Mouse (Mus musculus) CH12F3 (cell line): ENCODE measurements around the gene Rnf141.

Source experiments
- in situ Hi-C: fragments of 300-500 bp; cut with MboI; formaldehyde crosslinking; loops from 2 replicates; pipeline ENCODE4 v1.14.3; 2020; ENCODE audit warnings: low sequenced_read_pairs

The Rnf141 gene

GRCm38 (mm10) chr7:110834018-110834417 is 10.2 kb downstream of the Rnf141 start:
- in situ Hi-C loops: loop anchor here (10.0 kb wide), 1 partner anchor 91 kb away; no protein-coding TSS in a partner anchor

GRCm38 (mm10) chr7:110833024-110833423 is 11.2 kb downstream of the Rnf141 start:
- in situ Hi-C loops: loop anchor here (10.0 kb wide), 1 partner anchor 92 kb away; no protein-coding TSS in a partner anchor

GRCm38 (mm10) chr7:110823995-110824953 is 20.0 kb downstream of the Rnf141 start:
- in situ Hi-C loops: no loop called here

GRCm38 (mm10) chr7:110823593-110823992 is 20.7 kb downstream of the Rnf141 start:
- in situ Hi-C loops: no loop called here

- in situ Hi-C loops: no loop called here
Observed at GRCm38 (mm10) chr7:110823076-110823475, 21.2 kb downstream of the Rnf141 start.

GRCm38 (mm10) chr7:110822055-110822454 is 22.2 kb downstream of the Rnf141 start:
- in situ Hi-C loops: no loop called here

- in situ Hi-C loops: no loop called here
Observed at GRCm38 (mm10) chr7:110821653-110822052, 22.6 kb downstream of the Rnf141 start.

- in situ Hi-C loops: no loop called here
Observed at GRCm38 (mm10) chr7:110821068-110821467, 23.2 kb downstream of the Rnf141 start.

GRCm38 (mm10) chr7:110818787-110819350 is 25.4 kb downstream of the Rnf141 start:
- in situ Hi-C loops: no loop called here

GRCm38 (mm10) chr7:110818206-110818605 is 26.1 kb downstream of the Rnf141 start:
- in situ Hi-C loops: no loop called here

GRCm38 (mm10) chr7:110816037-110816436 is 28.2 kb downstream of the Rnf141 start:
- in situ Hi-C loops: no loop called here

- in situ Hi-C loops: no loop called here
Observed at GRCm38 (mm10) chr7:110813983-110814382, 30.3 kb downstream of the Rnf141 start.

- in situ Hi-C loops: no loop called here
Observed at GRCm38 (mm10) chr7:110811529-110811928, 32.7 kb downstream of the Rnf141 start.

GRCm38 (mm10) chr7:110810995-110811394 is 33.3 kb downstream of the Rnf141 start:
- in situ Hi-C loops: no loop called here

GRCm38 (mm10) chr7:110809585-110810557 is 34.4 kb downstream of the Rnf141 start:
- in situ Hi-C loops: no loop called here

GRCm38 (mm10) chr7:110808962-110809361 is 35.3 kb downstream of the Rnf141 start:
- in situ Hi-C loops: no loop called here

- in situ Hi-C loops: no loop called here
Observed at GRCm38 (mm10) chr7:110807460-110808030, 36.7 kb downstream of the Rnf141 start.

GRCm38 (mm10) chr7:110804266-110804665 is 40.0 kb downstream of the Rnf141 start:
- in situ Hi-C loops: no loop called here

- in situ Hi-C loops: no loop called here
Observed at GRCm38 (mm10) chr7:110803131-110803530, 41.1 kb downstream of the Rnf141 start.

GRCm38 (mm10) chr7:110801028-110801427 is 43.2 kb downstream of the Rnf141 start:
- in situ Hi-C loops: no loop called here
